Mouse (Mus musculus): ENCODE measurements at regions not wholly inside any gene's neighbourhood (a gene's known extent, or its start where the extent isn't known, plus 50 kb on each side); places are given as distances from the start of the nearest gene placed in this dataset.

- Histone ChIP-seq H3K9ac (replicated peaks; ENCODE audit: low read length, poor library complexity, severe bottlenecking) (no peak overlapping the region), H3K4me1 (ENCODE audit: insufficient read depth, low read length) (no peaks in the 10 kb centered on the region), H3K27ac (ENCODE audit: low read depth, low read length) (no peak overlapping the region), H3K27me3 (ENCODE audit: insufficient read depth, low read length) (no peaks in the 10 kb centered on the region), H3K36me3 (ENCODE audit: insufficient read depth, low read length) (no peaks in the 10 kb centered on the region), H3K9me3 (ENCODE audit: low read length) (no peaks in the 10 kb centered on the region), H3K4me2 (ENCODE audit: low read depth, low read length, poor library complexity, severe bottlenecking) (no peak overlapping the region), H3K4me3 (ENCODE audit: low read depth, low read length) (no peak overlapping the region)
- ATAC-seq (ENCODE audit: low FRiP score) (no peak), DNase-seq (ENCODE audit: low spot score) (no peak)
- WGBS, result 88% methylated on average over 1 of the region's 1 CpGs
- TF ChIP-seq CTCF (IDR thresholded peaks at IDR 0.05), result no peak
Observed at GRCm38 (mm10) chr4:71390444-71390843, 367.3 kb downstream of the Gm11232 start.

- no peaks in the 10 kb centered on the region for H3K36me3 ChIP-seq (ENCODE audit: insufficient read depth, low read length)
- no peak overlapping the region for H3K27ac ChIP-seq (ENCODE audit: low read depth, low read length)
- ATAC-seq (ENCODE audit: low FRiP score), result no peak
- H3K4me1 ChIP-seq (ENCODE audit: insufficient read depth, low read length), result no peaks in the 10 kb centered on the region
- DNase-seq (ENCODE audit: low spot score), result no peak
- 88% methylated on average over 5 of the region's 5 CpGs for WGBS
- H3K9me3 ChIP-seq (ENCODE audit: low read length), result no peaks in the 10 kb centered on the region
- H3K4me2 ChIP-seq (ENCODE audit: low read depth, low read length, poor library complexity, severe bottlenecking), result no peak overlapping the region
- TF ChIP-seq CTCF (IDR thresholded peaks at IDR 0.05), result no peak
- H3K4me3 ChIP-seq (ENCODE audit: low read depth, low read length), result no peak overlapping the region
- no peak overlapping the region for H3K9ac ChIP-seq (replicated peaks; ENCODE audit: low read length, poor library complexity, severe bottlenecking)
- no peaks in the 10 kb centered on the region for H3K27me3 ChIP-seq (ENCODE audit: insufficient read depth, low read length)
Observed at GRCm38 (mm10) chr4:71369276-71369675, 388.5 kb downstream of the Gm11232 start.

GRCm38 (mm10) chr4:71363761-71364160 lies 394.0 kb downstream of the Gm11232 start:
- no peaks in the 10 kb centered on the region for H3K9me3 ChIP-seq (ENCODE audit: low read length)
- 74% methylated on average over 1 of the region's 1 CpGs for WGBS
- no peak overlapping the region for H3K27ac ChIP-seq (ENCODE audit: low read depth, low read length)
- TF ChIP-seq CTCF (IDR thresholded peaks at IDR 0.05), result no peak; the same call in 1 of the 2 replicates
- DNase-seq (ENCODE audit: low spot score) (peak; percentile 2), ATAC-seq (ENCODE audit: low FRiP score) (no peak)
- no peak overlapping the region for H3K4me3 ChIP-seq (ENCODE audit: low read depth, low read length)
- H3K4me1 ChIP-seq (ENCODE audit: insufficient read depth, low read length), result no peaks in the 10 kb centered on the region
- H3K27me3 ChIP-seq (ENCODE audit: insufficient read depth, low read length), result no peaks in the 10 kb centered on the region
- H3K4me2 ChIP-seq (ENCODE audit: low read depth, low read length, poor library complexity, severe bottlenecking), result no peak overlapping the region
- no peak overlapping the region for H3K9ac ChIP-seq (replicated peaks; ENCODE audit: low read length, poor library complexity, severe bottlenecking)
- H3K36me3 ChIP-seq (ENCODE audit: insufficient read depth, low read length), result no peaks in the 10 kb centered on the region

DNA sequence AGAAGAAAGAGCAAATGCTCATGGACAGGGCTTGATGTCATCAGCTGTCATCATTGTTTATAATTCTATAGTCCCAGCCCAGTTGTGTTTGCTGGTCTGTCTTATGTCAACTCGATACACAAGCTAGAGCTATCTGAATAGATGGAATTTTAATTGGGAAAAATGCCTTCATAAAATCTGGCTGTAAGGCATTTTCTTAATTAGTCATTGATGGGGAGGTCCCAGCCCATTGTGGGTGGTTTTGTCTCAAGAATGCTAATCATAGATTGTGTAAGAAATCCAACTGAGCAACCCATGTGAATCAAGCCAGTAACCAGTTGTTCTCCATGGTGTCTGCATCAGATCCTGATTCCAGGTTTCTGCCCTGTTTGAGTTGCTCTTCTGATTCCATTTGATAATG lies 400.1 kb downstream of the Gm11232 start:
- no peaks in the 10 kb centered on the region for H3K27me3 ChIP-seq (ENCODE audit: insufficient read depth, low read length)
- H3K4me3 ChIP-seq (ENCODE audit: low read depth, low read length), result no peak overlapping the region
- 75% methylated on average over 1 of the region's 1 CpGs for WGBS
- no peaks in the 10 kb centered on the region for H3K36me3 ChIP-seq (ENCODE audit: insufficient read depth, low read length)
- no peak for TF ChIP-seq CTCF (IDR thresholded peaks at IDR 0.05)
- ATAC-seq (ENCODE audit: low FRiP score) (no peak), DNase-seq (ENCODE audit: low spot score) (no peak)
- H3K27ac ChIP-seq (ENCODE audit: low read depth, low read length), result no peak overlapping the region
- H3K9me3 ChIP-seq (ENCODE audit: low read length), result peaks cover 6% of the 10 kb centered on the region; the same call in 1 of the 2 replicates
- no peaks in the 10 kb centered on the region for H3K4me1 ChIP-seq (ENCODE audit: insufficient read depth, low read length)
- no peak overlapping the region for H3K9ac ChIP-seq (replicated peaks; ENCODE audit: low read length, poor library complexity, severe bottlenecking)
- H3K4me2 ChIP-seq (ENCODE audit: low read depth, low read length, poor library complexity, severe bottlenecking), result no peak overlapping the region

DNA sequence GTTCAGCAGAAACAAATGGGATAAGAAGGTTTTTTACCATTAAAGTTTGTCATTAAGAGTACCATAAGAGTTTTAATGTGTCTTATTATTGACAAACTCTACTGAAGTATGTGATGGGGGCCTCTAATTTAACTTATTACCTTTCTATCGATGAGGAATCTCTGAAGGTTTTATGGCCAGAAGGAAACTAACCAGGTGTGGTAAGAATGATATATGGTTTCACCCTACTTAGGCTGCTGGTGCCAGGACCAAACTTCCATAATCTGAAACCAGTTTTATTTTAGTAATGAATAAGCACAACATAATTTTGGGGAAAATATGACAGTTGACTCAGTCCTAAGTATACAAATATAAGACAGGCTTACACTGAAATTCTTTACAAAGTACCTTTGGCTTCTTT lies 401.1 kb downstream of the Gm11232 start:
- Histone ChIP-seq H3K36me3 (ENCODE audit: insufficient read depth, low read length) (no peaks in the 10 kb centered on the region), H3K27ac (ENCODE audit: low read depth, low read length) (no peak overlapping the region), H3K9me3 (ENCODE audit: low read length) (peaks cover 6% of the 10 kb centered on the region; the same call in 1 of the 2 replicates), H3K27me3 (ENCODE audit: insufficient read depth, low read length) (no peaks in the 10 kb centered on the region), H3K4me3 (ENCODE audit: low read depth, low read length) (no peak overlapping the region), H3K4me2 (ENCODE audit: low read depth, low read length, poor library complexity, severe bottlenecking) (no peak overlapping the region), H3K4me1 (ENCODE audit: insufficient read depth, low read length) (no peaks in the 10 kb centered on the region), H3K9ac (replicated peaks; ENCODE audit: low read length, poor library complexity, severe bottlenecking) (no peak overlapping the region)
- TF ChIP-seq CTCF (IDR thresholded peaks at IDR 0.05), result no peak
- DNase-seq (ENCODE audit: low spot score), result no peak
- WGBS, result 93% methylated on average over 1 of the region's 1 CpGs
- ATAC-seq (ENCODE audit: low FRiP score), result no peak

- Histone ChIP-seq H3K36me3 (ENCODE audit: insufficient read depth, low read length) (no peaks in the 10 kb centered on the region), H3K9ac (replicated peaks; ENCODE audit: low read length, poor library complexity, severe bottlenecking) (no peak overlapping the region), H3K4me2 (ENCODE audit: low read depth, low read length, poor library complexity, severe bottlenecking) (no peak overlapping the region), H3K4me3 (ENCODE audit: low read depth, low read length) (no peak overlapping the region), H3K27me3 (ENCODE audit: insufficient read depth, low read length) (no peaks in the 10 kb centered on the region), H3K4me1 (ENCODE audit: insufficient read depth, low read length) (no peaks in the 10 kb centered on the region), H3K27ac (ENCODE audit: low read depth, low read length) (no peak overlapping the region), H3K9me3 (ENCODE audit: low read length) (peaks cover 6% of the 10 kb centered on the region; the same call in 1 of the 2 replicates)
- DNase-seq (ENCODE audit: low spot score) (no peak), ATAC-seq (ENCODE audit: low FRiP score) (no peak)
- no peak for TF ChIP-seq CTCF (IDR thresholded peaks at IDR 0.05)
- WGBS, result 78% methylated on average over 1 of the region's 1 CpGs
Observed at GRCm38 (mm10) chr4:71356310-71356709, 401.5 kb downstream of the Gm11232 start.

Data from midbrain, postnatal 0 days (tissue).